Mouse (Mus musculus): ENCODE measurements around the gene Pacsin1. TPM values are rescaled to one million over a fixed set of nuclear protein-coding genes. Genes with fewer than 3 reads are reported as not detected.

Gene Pacsin1
- polyA plus RNA-seq, 1 experiment: not detected

- peaks cover 33% of the 10 kb centered on the region for H3K27me3 ChIP-seq (ENCODE audit: control insufficient read depth, insufficient read depth, insufficient read length)
- no peaks in the 10 kb centered on the region for H3K36me3 ChIP-seq (ENCODE audit: control insufficient read depth, insufficient read depth)
- H3K4me3 ChIP-seq (ENCODE audit: insufficient read depth, poor library complexity, severe bottlenecking): no peak overlapping the region
- TF ChIP-seq CTCF (IDR thresholded peaks at IDR 0.05; ENCODE audit: control insufficient read depth, insufficient read depth, insufficient read length): no peak
- no peak for TF ChIP-seq MYOG (IDR thresholded peaks at IDR 0.05; ENCODE audit: control insufficient read depth, extremely low read depth, insufficient read length)
- no peaks in the 10 kb centered on the region for H3K79me3 ChIP-seq (ENCODE audit: low read depth)
- no peak overlapping the region for H3ac ChIP-seq (ENCODE audit: control insufficient read depth, insufficient read length, low read depth)
- no peaks in the 10 kb centered on the region for H3K79me2 ChIP-seq (ENCODE audit: control insufficient read depth, insufficient read depth)
These were observed 35.8 kb downstream of the Pacsin1 start for GRCm38 (mm10) chr17:27690993-27691693.

DNA sequence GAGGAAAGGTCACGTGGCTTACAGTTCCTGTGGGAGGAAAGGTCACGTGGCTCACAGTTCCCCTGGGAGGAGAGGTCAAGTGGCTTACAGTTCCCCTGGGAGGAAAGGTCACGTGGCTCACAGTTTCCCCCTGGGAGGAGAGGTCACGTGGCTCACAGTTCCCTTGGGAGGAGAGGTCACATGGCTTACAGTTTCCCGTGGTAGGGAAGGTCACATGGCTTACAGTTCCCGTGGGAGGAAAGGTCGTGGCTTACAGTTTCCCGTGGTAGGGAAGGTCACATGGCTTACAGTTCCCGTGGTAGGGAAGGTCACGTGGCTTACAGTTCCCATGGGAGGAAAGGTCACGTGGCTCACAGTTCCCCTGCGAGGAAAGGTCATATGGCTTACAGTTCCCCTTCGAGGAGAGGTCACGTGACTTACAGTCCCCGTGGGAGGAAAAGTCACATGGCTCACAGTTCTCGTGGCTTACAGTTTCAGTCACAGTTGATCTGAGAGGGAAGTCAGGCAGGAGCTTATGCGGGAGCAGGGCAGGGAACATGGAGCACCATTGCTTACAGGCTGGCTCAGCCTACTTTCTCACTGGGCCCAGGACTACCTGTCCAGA lies 44.4 kb downstream of the Pacsin1 start:
- Histone ChIP-seq H3K79me2 (ENCODE audit: control insufficient read depth, insufficient read depth) (no peaks in the 10 kb centered on the region), H3K4me3 (ENCODE audit: insufficient read depth, poor library complexity, severe bottlenecking) (no peak overlapping the region), H3ac (ENCODE audit: control insufficient read depth, insufficient read length, low read depth) (no peak overlapping the region), H3K79me3 (ENCODE audit: low read depth) (no peaks in the 10 kb centered on the region), H3K27me3 (ENCODE audit: control insufficient read depth, insufficient read depth, insufficient read length) (no peaks in the 10 kb centered on the region), H3K36me3 (ENCODE audit: control insufficient read depth, insufficient read depth) (no peaks in the 10 kb centered on the region)
- TF ChIP-seq MAX (IDR thresholded peaks at IDR 0.05) (no peak), USF1 (IDR thresholded peaks at IDR 0.05; ENCODE audit: low read depth) (peak; percentile 53)

GRCm38 (mm10) chr17:27700812-27701211 lies 45.5 kb downstream of the Pacsin1 start:
- TF ChIP-seq MAX (IDR thresholded peaks at IDR 0.05) (no peak), CTCF (IDR thresholded peaks at IDR 0.05; ENCODE audit: control insufficient read depth, insufficient read depth, insufficient read length) (no peak), MYOG (IDR thresholded peaks at IDR 0.05; ENCODE audit: control insufficient read depth, extremely low read depth, insufficient read length) (no peak), FOSL1 (IDR thresholded peaks at IDR 0.05; ENCODE audit: insufficient read depth, low read length, poor library complexity, severe bottlenecking) (no peak), CEBPB (IDR thresholded peaks at IDR 0.05; ENCODE audit: low read depth) (no peak), MYOD1 (IDR thresholded peaks at IDR 0.05; ENCODE audit: control insufficient read depth, insufficient read length, low read depth) (no peak), USF1 (IDR thresholded peaks at IDR 0.05; ENCODE audit: low read depth) (no peak)
- H3K27me3 ChIP-seq (ENCODE audit: control insufficient read depth, insufficient read depth, insufficient read length): no peaks in the 10 kb centered on the region
- H3ac ChIP-seq (ENCODE audit: control insufficient read depth, insufficient read length, low read depth): no peak overlapping the region
- no peaks in the 10 kb centered on the region for H3K79me3 ChIP-seq (ENCODE audit: low read depth)
- no peaks in the 10 kb centered on the region for H3K36me3 ChIP-seq (ENCODE audit: control insufficient read depth, insufficient read depth)
- no peak overlapping the region for H3K4me3 ChIP-seq (ENCODE audit: insufficient read depth, poor library complexity, severe bottlenecking)
- no peaks in the 10 kb centered on the region for H3K79me2 ChIP-seq (ENCODE audit: control insufficient read depth, insufficient read depth)

DNA sequence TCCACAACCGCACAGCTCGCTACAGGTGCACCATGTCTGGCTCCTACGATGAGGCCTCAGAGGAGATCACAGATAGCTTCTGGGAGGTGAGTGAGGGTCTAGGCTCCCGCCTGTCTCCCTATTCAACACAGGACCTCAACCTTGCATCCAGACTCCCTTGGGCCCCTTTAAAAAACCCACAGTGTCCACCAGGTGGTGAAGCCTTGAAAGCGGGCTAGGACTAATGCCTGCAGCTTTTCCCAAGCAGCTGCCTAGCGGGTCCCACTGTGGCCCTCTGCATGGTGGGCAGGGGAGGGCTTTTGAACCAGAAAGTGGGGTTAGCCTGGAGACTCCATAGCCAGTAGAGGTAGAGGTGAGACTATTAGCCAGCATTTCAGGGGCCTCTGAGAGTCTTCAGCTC lies 46.5 kb downstream of the Pacsin1 start:
- Histone ChIP-seq H3K79me2 (ENCODE audit: control insufficient read depth, insufficient read depth) (no peaks in the 10 kb centered on the region), H3K27me3 (ENCODE audit: control insufficient read depth, insufficient read depth, insufficient read length) (no peaks in the 10 kb centered on the region), H3K36me3 (ENCODE audit: control insufficient read depth, insufficient read depth) (no peaks in the 10 kb centered on the region), H3K4me3 (ENCODE audit: insufficient read depth, poor library complexity, severe bottlenecking) (no peak overlapping the region), H3K79me3 (ENCODE audit: low read depth) (no peaks in the 10 kb centered on the region), H3ac (ENCODE audit: control insufficient read depth, insufficient read length, low read depth) (no peak overlapping the region)
- TF ChIP-seq MYOD1 (IDR thresholded peaks at IDR 0.05; ENCODE audit: control insufficient read depth, insufficient read length, low read depth): no peak
- no peak for TF ChIP-seq FOSL1 (IDR thresholded peaks at IDR 0.05; ENCODE audit: insufficient read depth, low read length, poor library complexity, severe bottlenecking)
- no peak for TF ChIP-seq CEBPB (IDR thresholded peaks at IDR 0.05; ENCODE audit: low read depth)

DNA sequence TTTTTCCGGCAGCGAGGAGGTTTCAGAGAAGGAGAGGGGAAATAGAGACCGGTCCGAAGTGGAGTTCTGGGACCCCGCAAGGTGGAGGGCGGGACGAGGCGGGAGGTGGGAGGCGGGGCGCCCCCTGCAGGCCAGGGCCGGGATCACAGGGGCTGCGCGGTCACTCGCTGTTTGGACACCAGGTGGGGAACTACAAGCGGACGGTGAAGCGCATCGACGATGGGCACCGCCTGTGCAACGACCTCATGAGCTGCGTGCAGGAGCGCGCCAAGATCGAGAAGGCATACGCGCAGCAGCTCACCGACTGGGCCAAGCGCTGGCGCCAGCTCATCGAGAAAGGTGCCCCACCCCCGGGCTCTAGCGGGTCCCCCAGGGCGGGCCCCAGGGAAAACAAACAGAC lies 47.2 kb downstream of the Pacsin1 start:
- no peak for TF ChIP-seq MAX (IDR thresholded peaks at IDR 0.05)
- TF ChIP-seq CTCF (IDR thresholded peaks at IDR 0.05; ENCODE audit: control insufficient read depth, insufficient read depth, insufficient read length): peak; percentile 87
- H3K4me3 ChIP-seq (ENCODE audit: insufficient read depth, poor library complexity, severe bottlenecking): no peak overlapping the region
- no peaks in the 10 kb centered on the region for H3K27me3 ChIP-seq (ENCODE audit: control insufficient read depth, insufficient read depth, insufficient read length)
- no peaks in the 10 kb centered on the region for H3K79me3 ChIP-seq (ENCODE audit: low read depth)
- H3K36me3 ChIP-seq (ENCODE audit: control insufficient read depth, insufficient read depth): no peaks in the 10 kb centered on the region
- no peaks in the 10 kb centered on the region for H3K79me2 ChIP-seq (ENCODE audit: control insufficient read depth, insufficient read depth)
- no peak overlapping the region for H3ac ChIP-seq (ENCODE audit: control insufficient read depth, insufficient read length, low read depth)

- H3ac ChIP-seq (ENCODE audit: control insufficient read depth, insufficient read length, low read depth): no peak overlapping the region
- no peaks in the 10 kb centered on the region for H3K79me3 ChIP-seq (ENCODE audit: low read depth)
- H3K36me3 ChIP-seq (ENCODE audit: control insufficient read depth, insufficient read depth): no peaks in the 10 kb centered on the region
- H3K79me2 ChIP-seq (ENCODE audit: control insufficient read depth, insufficient read depth): no peaks in the 10 kb centered on the region
- no peak overlapping the region for H3K4me3 ChIP-seq (ENCODE audit: insufficient read depth, poor library complexity, severe bottlenecking)
- no peak for TF ChIP-seq FOSL1 (IDR thresholded peaks at IDR 0.05; ENCODE audit: insufficient read depth, low read length, poor library complexity, severe bottlenecking)
- TF ChIP-seq CTCF (IDR thresholded peaks at IDR 0.05; ENCODE audit: control insufficient read depth, insufficient read depth, insufficient read length): no peak
- no peak for TF ChIP-seq MYOD1 (IDR thresholded peaks at IDR 0.05; ENCODE audit: control insufficient read depth, insufficient read length, low read depth)
- TF ChIP-seq CEBPB (IDR thresholded peaks at IDR 0.05; ENCODE audit: low read depth): no peak
- TF ChIP-seq MAX (IDR thresholded peaks at IDR 0.05): no peak
- TF ChIP-seq MYOG (IDR thresholded peaks at IDR 0.05; ENCODE audit: control insufficient read depth, extremely low read depth, insufficient read length): no peak
- no peak for TF ChIP-seq USF1 (IDR thresholded peaks at IDR 0.05; ENCODE audit: low read depth)
- H3K27me3 ChIP-seq (ENCODE audit: control insufficient read depth, insufficient read depth, insufficient read length): no peaks in the 10 kb centered on the region
These were observed 48.8 kb downstream of the Pacsin1 start for GRCm38 (mm10) chr17:27703961-27704621.
